Mouse (Mus musculus): Measurements from ENCODE around the gene Sipa1l1. TPM values are rescaled to one million over a fixed set of nuclear protein-coding genes. Genes with fewer than 3 reads are reported as not detected.

Gene Sipa1l1
- polyA plus RNA-seq, 1 experiment, result 50.5 TPM

- Histone ChIP-seq H3K27ac (ENCODE audit: insufficient read depth, low read depth, low read length) (peak overlapping the region; percentile 34), H3K4me3 (ENCODE audit: insufficient read depth, low read depth, low read length) (no peak overlapping the region), H3K4me1 (ENCODE audit: control insufficient read depth, insufficient read depth, low read length) (peaks cover 26% of the 10 kb centered on the region)
- TF ChIP-seq POLR2A (IDR thresholded peaks at IDR 0.05; ENCODE audit: insufficient read depth, low read depth, low read length), result no peak
- TF ChIP-seq CTCF (IDR thresholded peaks at IDR 0.05; ENCODE audit: insufficient read depth, low read depth, low read length), result no peak
- WGBS, result 7% methylated on average over 1 of the region's 1 CpGs
Measured at GRCm38 (mm10) chr12:82335095-82335494, 166.0 kb downstream of the Sipa1l1 start.

- peak overlapping the region; percentile 84 for H3K27ac ChIP-seq (ENCODE audit: insufficient read depth, low read depth, low read length)
- H3K4me3 ChIP-seq (ENCODE audit: insufficient read depth, low read depth, low read length), result no peak overlapping the region
- WGBS, result 69% methylated on average over 4 of the region's 4 CpGs
- peaks cover 27% of the 10 kb centered on the region for H3K4me1 ChIP-seq (ENCODE audit: control insufficient read depth, insufficient read depth, low read length)
- TF ChIP-seq POLR2A (IDR thresholded peaks at IDR 0.05; ENCODE audit: insufficient read depth, low read depth, low read length) (no peak), CTCF (IDR thresholded peaks at IDR 0.05; ENCODE audit: insufficient read depth, low read depth, low read length) (no peak)
Measured at GRCm38 (mm10) chr12:82338550-82338949, 169.4 kb downstream of the Sipa1l1 start.

- peak overlapping the region; percentile 73 for H3K4me3 ChIP-seq (ENCODE audit: insufficient read depth, low read depth, low read length)
- 2% methylated on average over 18 of the region's 18 CpGs for WGBS
- H3K27ac ChIP-seq (ENCODE audit: insufficient read depth, low read depth, low read length), result peak overlapping the region; percentile 99
- TF ChIP-seq POLR2A (IDR thresholded peaks at IDR 0.05; ENCODE audit: insufficient read depth, low read depth, low read length) (0 out of 2 replicates have a peak, but pooled peaks have one; percentile 30), CTCF (IDR thresholded peaks at IDR 0.05; ENCODE audit: insufficient read depth, low read depth, low read length) (no peak)
- H3K4me1 ChIP-seq (ENCODE audit: control insufficient read depth, insufficient read depth, low read length), result peaks cover 24% of the 10 kb centered on the region
Measured at GRCm38 (mm10) chr12:82339221-82339861, 170.2 kb downstream of the Sipa1l1 start.

DNA sequence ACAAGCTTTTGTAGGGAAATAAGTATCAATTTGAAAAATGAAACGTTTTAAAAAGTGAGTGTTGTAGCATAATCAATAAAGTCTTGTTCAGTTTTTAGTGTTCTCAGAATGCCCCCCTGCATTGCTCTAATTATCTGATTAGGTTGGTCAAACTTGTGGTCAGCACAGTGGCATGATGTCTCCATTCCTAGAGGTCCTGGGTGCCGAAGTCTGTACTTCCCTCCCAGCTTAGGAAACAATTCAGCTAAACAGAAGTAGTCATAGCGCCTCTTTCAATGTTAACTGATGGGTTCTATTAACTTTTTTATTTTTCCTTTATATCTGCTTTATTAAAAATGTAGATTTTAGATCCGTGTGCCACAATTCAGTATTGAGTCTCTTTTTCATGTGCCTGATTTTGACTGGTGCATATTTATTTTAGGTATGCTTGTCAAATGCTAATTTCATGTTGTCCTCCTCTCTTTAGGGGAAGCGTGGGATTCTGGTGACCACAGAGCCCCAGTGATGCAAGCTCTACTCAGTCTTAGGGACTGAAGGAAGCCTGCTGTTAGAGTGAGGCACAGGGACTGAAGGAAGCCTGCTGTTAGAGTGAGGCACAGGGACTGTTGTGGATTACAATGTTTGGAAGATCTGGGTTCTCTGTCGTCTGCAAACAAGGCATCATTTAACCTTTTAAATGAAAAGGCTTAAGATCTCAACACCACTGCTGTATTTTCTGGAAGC lies 171.2 kb downstream of the Sipa1l1 start:
- H3K4me1 ChIP-seq (ENCODE audit: control insufficient read depth, insufficient read depth, low read length), result peaks cover 20% of the 10 kb centered on the region; the same call in 1 of the 2 replicates
- H3K27ac ChIP-seq (ENCODE audit: insufficient read depth, low read depth, low read length), result peak overlapping the region; percentile 99
- 26% methylated on average over 6 of the region's 6 CpGs for WGBS
- peak overlapping the region; percentile 82 for H3K4me3 ChIP-seq (ENCODE audit: insufficient read depth, low read depth, low read length)
- TF ChIP-seq POLR2A (IDR thresholded peaks at IDR 0.05; ENCODE audit: insufficient read depth, low read depth, low read length) (no peak), CTCF (IDR thresholded peaks at IDR 0.05; ENCODE audit: insufficient read depth, low read depth, low read length) (no peak)

GRCm38 (mm10) chr12:82341181-82341580 lies 172.1 kb downstream of the Sipa1l1 start:
- Histone ChIP-seq H3K4me3 (ENCODE audit: insufficient read depth, low read depth, low read length) (peak overlapping the region; percentile 82), H3K4me1 (ENCODE audit: control insufficient read depth, insufficient read depth, low read length) (peaks cover 20% of the 10 kb centered on the region; the same call in 1 of the 2 replicates), H3K27ac (ENCODE audit: insufficient read depth, low read depth, low read length) (peak overlapping the region; percentile 99)
- no peak for TF ChIP-seq CTCF (IDR thresholded peaks at IDR 0.05; ENCODE audit: insufficient read depth, low read depth, low read length)
- no peak for TF ChIP-seq POLR2A (IDR thresholded peaks at IDR 0.05; ENCODE audit: insufficient read depth, low read depth, low read length)
- WGBS, result 29% methylated on average over 8 of the region's 8 CpGs

- TF ChIP-seq CTCF (IDR thresholded peaks at IDR 0.05; ENCODE audit: insufficient read depth, low read depth, low read length) (no peak), POLR2A (IDR thresholded peaks at IDR 0.05; ENCODE audit: insufficient read depth, low read depth, low read length) (no peak)
- 50% methylated on average over 9 of the region's 9 CpGs for WGBS
Measured at GRCm38 (mm10) chr12:82341696-82342095, 172.6 kb downstream of the Sipa1l1 start.

DNA sequence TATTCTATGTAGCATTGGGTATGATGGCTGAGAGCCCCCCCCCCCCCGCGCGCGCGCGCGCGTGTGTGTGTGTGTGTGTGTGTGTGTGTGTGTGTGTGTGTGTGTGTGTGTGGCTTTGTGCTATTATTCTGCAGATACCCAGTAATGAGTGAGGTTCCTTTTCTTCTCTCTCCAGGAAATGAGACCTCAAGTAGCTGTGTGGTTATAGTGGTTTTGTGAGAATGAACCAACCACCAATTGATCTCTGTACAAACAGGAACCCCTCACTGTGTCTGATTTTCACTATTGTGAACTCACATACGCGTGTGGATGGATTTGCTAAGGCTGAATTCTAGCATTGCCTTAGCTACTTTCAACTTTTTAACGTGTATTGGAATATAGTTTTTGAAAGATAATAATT lies 181.0 kb downstream of the Sipa1l1 start:
- Histone ChIP-seq H3K27ac (ENCODE audit: insufficient read depth, low read depth, low read length) (no peak overlapping the region), H3K4me1 (ENCODE audit: control insufficient read depth, insufficient read depth, low read length) (peaks cover 25% of the 10 kb centered on the region), H3K4me3 (ENCODE audit: insufficient read depth, low read depth, low read length) (peak overlapping the region; percentile 26; the same call in 1 of the 2 replicates)
- TF ChIP-seq CTCF (IDR thresholded peaks at IDR 0.05; ENCODE audit: insufficient read depth, low read depth, low read length) (no peak), POLR2A (IDR thresholded peaks at IDR 0.05; ENCODE audit: insufficient read depth, low read depth, low read length) (no peak)
- WGBS, result 63% methylated on average over 11 of the region's 11 CpGs

More at GRCm38 (mm10) chr12:82341696-82342095, 172.6 kb downstream of the Sipa1l1 start:
- Histone ChIP-seq H3K27ac (ENCODE audit: insufficient read depth, low read depth, low read length) (peak overlapping the region; percentile 99), H3K4me3 (ENCODE audit: insufficient read depth, low read depth, low read length) (peak overlapping the region; percentile 82), H3K4me1 (ENCODE audit: control insufficient read depth, insufficient read depth, low read length) (peaks cover 16% of the 10 kb centered on the region; the same call in 1 of the 2 replicates)

DNA sequence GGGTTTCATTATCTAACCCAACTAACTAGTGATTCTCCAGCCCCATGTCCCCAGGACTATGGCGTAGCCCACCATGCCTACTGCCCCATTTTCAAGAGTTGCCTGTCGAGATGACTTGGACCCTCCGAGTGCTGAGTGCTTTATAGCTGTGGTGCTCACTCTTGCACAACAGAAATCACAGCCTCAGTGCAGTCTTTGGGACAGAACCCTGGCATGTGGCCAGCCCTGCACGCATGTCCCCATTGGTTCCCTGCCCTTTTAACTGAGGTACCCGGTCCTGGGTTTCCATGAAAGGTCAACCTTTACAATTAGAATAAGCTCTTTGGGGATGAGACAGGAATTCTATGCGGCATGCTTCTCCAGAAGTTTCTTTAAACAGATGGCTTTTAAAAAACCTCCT lies 181.8 kb downstream of the Sipa1l1 start:
- H3K4me1 ChIP-seq (ENCODE audit: control insufficient read depth, insufficient read depth, low read length), result peaks cover 30% of the 10 kb centered on the region
- H3K27ac ChIP-seq (ENCODE audit: insufficient read depth, low read depth, low read length), result no peak overlapping the region
- no peak for TF ChIP-seq POLR2A (IDR thresholded peaks at IDR 0.05; ENCODE audit: insufficient read depth, low read depth, low read length)
- no peak for TF ChIP-seq CTCF (IDR thresholded peaks at IDR 0.05; ENCODE audit: insufficient read depth, low read depth, low read length)
- peak overlapping the region; percentile 28 for H3K4me3 ChIP-seq (ENCODE audit: insufficient read depth, low read depth, low read length)
- 25% methylated on average over 6 of the region's 6 CpGs for WGBS

- 43% methylated on average over 2 of the region's 2 CpGs for WGBS
- Histone ChIP-seq H3K27ac (ENCODE audit: insufficient read depth, low read depth, low read length) (no peak overlapping the region), H3K4me1 (ENCODE audit: control insufficient read depth, insufficient read depth, low read length) (peaks cover 38% of the 10 kb centered on the region), H3K4me3 (ENCODE audit: insufficient read depth, low read depth, low read length) (no peak overlapping the region)
- TF ChIP-seq CTCF (IDR thresholded peaks at IDR 0.05; ENCODE audit: insufficient read depth, low read depth, low read length) (no peak), POLR2A (IDR thresholded peaks at IDR 0.05; ENCODE audit: insufficient read depth, low read depth, low read length) (no peak)
Measured at GRCm38 (mm10) chr12:82353660-82354059, 184.5 kb downstream of the Sipa1l1 start.
